Mouse (Mus musculus): ENCODE measurements at regions not wholly inside any gene's neighbourhood (a gene's known extent, or its start where the extent isn't known, plus 50 kb on each side); places are given as distances from the start of the nearest gene placed in this dataset.
"Not testable (repeated sequence)": the region's sequence is repeated elsewhere in the genome, so short reads cannot be mapped to it uniquely, and the experiment has no call there.

DNA sequence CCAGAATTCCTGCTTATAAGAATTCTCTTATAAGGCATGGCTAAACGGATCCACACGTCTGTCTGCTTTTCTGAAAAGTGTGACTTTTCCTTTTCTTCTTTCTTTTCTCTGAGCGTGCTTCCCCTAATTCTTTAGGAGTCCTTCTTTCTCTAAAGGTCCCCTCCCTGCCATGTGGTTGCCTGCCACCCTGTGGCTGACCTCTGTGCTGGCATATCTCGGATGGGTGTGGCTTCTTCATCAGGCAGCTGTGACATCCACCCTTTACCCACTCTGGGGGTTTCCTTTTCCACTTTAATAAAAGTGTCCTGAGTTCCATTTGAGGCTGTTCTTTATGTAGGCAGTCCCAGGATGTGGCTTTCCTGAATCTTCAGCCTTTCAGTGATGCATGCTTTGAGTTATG is 280.7 kb downstream of the Diras2 start:
- H3K36me3 ChIP-seq (ENCODE audit: control insufficient read depth, insufficient read depth, low read length), result no peaks in the 10 kb centered on the region
- H3K27me3 ChIP-seq (ENCODE audit: control insufficient read depth, insufficient read depth, low read length), result no peaks in the 10 kb centered on the region
- H3K4me2 ChIP-seq (ENCODE audit: low read depth, low read length, severe bottlenecking), result no peak overlapping the region
- H3K9ac ChIP-seq (ENCODE audit: low read length), result no peak overlapping the region
- no peak overlapping the region for H3K4me3 ChIP-seq (ENCODE audit: low read depth, low read length)
- DNase-seq (ENCODE audit: low spot score), result no peak
- no peak for ATAC-seq (replicated peaks; ENCODE audit: low FRiP score)
- no peak overlapping the region for H3K27ac ChIP-seq (ENCODE audit: low read depth, low read length)
- WGBS, result 66% methylated on average over 4 of the region's 4 CpGs
- no peaks in the 10 kb centered on the region for H3K9me3 ChIP-seq (ENCODE audit: control insufficient read depth, low read length)
- no peaks in the 10 kb centered on the region for H3K4me1 ChIP-seq (replicated peaks; ENCODE audit: control insufficient read depth, insufficient read depth, low read length)

DNA sequence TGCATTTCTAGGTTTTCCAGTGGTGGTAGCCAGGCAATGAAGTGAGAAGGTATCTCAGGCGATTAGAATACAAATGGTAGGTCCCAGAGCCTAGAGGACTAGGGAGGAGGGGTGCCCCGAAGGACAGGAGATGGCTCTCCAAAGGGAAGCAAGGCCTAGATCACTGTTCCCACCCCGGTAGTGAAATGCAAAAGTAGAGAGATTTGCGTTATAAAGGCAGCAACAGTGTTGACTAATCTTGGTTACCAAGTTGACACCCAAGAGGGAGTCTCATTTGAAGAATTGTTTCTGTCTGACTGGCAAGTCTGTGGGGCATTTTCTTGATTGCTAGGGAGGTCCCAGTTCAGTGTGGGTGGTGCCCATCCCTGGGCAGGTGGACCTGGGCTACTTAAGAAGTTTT is 278.8 kb downstream of the Diras2 start:
- H3K4me2 ChIP-seq (ENCODE audit: low read depth, low read length, severe bottlenecking), result no peak overlapping the region
- H3K27me3 ChIP-seq (ENCODE audit: control insufficient read depth, insufficient read depth, low read length), result no peaks in the 10 kb centered on the region
- no peak overlapping the region for H3K4me3 ChIP-seq (ENCODE audit: low read depth, low read length)
- 59% methylated on average over 4 of the region's 4 CpGs for WGBS
- H3K27ac ChIP-seq (ENCODE audit: low read depth, low read length), result no peak overlapping the region
- DNase-seq (ENCODE audit: low spot score) (no peak), ATAC-seq (replicated peaks; ENCODE audit: low FRiP score) (no peak)
- no peak overlapping the region for H3K9ac ChIP-seq (ENCODE audit: low read length)
- H3K36me3 ChIP-seq (ENCODE audit: control insufficient read depth, insufficient read depth, low read length), result no peaks in the 10 kb centered on the region
- H3K4me1 ChIP-seq (replicated peaks; ENCODE audit: control insufficient read depth, insufficient read depth, low read length), result no peaks in the 10 kb centered on the region
- no peaks in the 10 kb centered on the region for H3K9me3 ChIP-seq (ENCODE audit: control insufficient read depth, low read length)

DNA sequence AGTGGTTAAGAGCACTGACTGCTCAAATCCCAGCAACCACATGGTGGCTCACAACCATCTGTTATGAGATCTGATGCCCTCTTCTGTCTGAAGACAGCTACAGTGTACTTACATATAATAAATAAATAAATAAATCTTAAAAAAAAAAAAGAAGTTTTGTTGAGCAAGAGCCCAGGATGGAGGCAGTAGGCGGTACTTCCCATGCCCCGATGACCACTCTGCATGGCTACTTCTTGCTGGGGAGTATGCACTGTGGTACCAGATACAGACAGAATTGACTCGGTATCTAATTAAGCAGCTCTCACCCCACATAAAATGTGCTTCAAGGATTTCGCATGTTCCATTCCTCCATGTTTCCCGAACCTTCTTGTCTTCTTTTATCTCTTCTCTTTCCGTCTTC is 278.4 kb downstream of the Diras2 start:
- H3K27me3 ChIP-seq (ENCODE audit: control insufficient read depth, insufficient read depth, low read length); ATAC-seq (replicated peaks; ENCODE audit: low FRiP score); H3K27ac ChIP-seq (ENCODE audit: low read depth, low read length): not testable (repeated sequence)

DNA sequence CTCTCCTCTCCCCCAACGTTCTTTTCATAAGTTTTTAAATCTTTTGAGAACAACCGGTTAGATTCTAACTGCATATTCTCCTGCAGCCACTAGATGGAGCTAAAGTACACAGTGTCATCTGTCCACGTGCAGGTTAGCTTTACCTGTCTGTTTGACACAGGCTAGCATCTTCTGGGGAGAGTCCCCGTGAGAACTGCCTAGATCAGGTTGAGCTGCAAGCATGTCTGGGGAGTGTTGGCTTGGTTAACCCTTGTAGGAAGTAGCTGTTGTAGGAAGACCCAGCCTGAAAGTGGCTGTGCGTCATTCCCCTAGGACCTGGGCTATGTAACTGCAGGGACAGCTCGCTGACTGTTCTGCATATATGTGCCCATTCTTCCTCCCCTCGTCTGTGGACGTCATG is 277.9 kb downstream of the Diras2 start:
- no peaks in the 10 kb centered on the region for H3K36me3 ChIP-seq (ENCODE audit: control insufficient read depth, insufficient read depth, low read length)
- H3K4me2 ChIP-seq (ENCODE audit: low read depth, low read length, severe bottlenecking), result no peak overlapping the region
- 34% methylated on average over 8 of the region's 8 CpGs for WGBS
- no peak overlapping the region for H3K9ac ChIP-seq (ENCODE audit: low read length)
- H3K27me3 ChIP-seq (ENCODE audit: control insufficient read depth, insufficient read depth, low read length), result no peaks in the 10 kb centered on the region
- H3K27ac ChIP-seq (ENCODE audit: low read depth, low read length), result no peak overlapping the region
- H3K4me1 ChIP-seq (replicated peaks; ENCODE audit: control insufficient read depth, insufficient read depth, low read length), result no peaks in the 10 kb centered on the region
- no peak overlapping the region for H3K4me3 ChIP-seq (ENCODE audit: low read depth, low read length)
- ATAC-seq (replicated peaks; ENCODE audit: low FRiP score) (no peak), DNase-seq (ENCODE audit: low spot score) (peak; percentile 56)
- H3K9me3 ChIP-seq (ENCODE audit: control insufficient read depth, low read length), result no peaks in the 10 kb centered on the region

More for the DNA sequence above, 278.4 kb downstream of the Diras2 start:
- WGBS, result 36% methylated on average over 6 of the region's 6 CpGs
- not testable (repeated sequence) for H3K36me3 ChIP-seq (ENCODE audit: control insufficient read depth, insufficient read depth, low read length); H3K9ac ChIP-seq (ENCODE audit: low read length); DNase-seq (ENCODE audit: low spot score); H3K4me2 ChIP-seq (ENCODE audit: low read depth, low read length, severe bottlenecking); H3K9me3 ChIP-seq (ENCODE audit: control insufficient read depth, low read length); H3K4me1 ChIP-seq (replicated peaks; ENCODE audit: control insufficient read depth, insufficient read depth, low read length); H3K4me3 ChIP-seq (ENCODE audit: low read depth, low read length)

DNA sequence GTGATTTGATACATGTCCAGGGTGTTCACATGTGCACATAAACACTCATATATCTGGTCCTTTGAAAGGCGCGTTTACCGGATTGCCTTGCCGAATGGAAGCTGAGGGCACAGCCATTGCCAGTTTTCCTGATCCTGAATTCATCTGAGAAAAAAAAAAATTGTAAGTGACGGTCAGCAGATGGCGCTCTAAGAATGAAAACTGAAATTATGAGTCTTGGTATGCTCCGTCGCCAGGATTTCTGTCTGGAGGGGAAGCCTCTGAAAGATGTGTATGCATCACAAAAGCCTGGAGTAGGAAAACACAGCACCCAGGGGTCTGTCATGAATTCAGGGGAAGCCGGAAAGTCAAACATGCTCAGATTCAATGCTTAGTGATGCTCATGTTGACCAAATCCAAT is 276.9 kb downstream of the Diras2 start:
- ATAC-seq (replicated peaks; ENCODE audit: low FRiP score) (no peak), DNase-seq (ENCODE audit: low spot score) (peak; percentile 67)
- H3K9me3 ChIP-seq (ENCODE audit: control insufficient read depth, low read length), result no peaks in the 10 kb centered on the region
- H3K4me2 ChIP-seq (ENCODE audit: low read depth, low read length, severe bottlenecking), result no peak overlapping the region
- no peaks in the 10 kb centered on the region for H3K4me1 ChIP-seq (replicated peaks; ENCODE audit: control insufficient read depth, insufficient read depth, low read length)
- WGBS, result 19% methylated on average over 9 of the region's 9 CpGs
- H3K4me3 ChIP-seq (ENCODE audit: low read depth, low read length), result no peak overlapping the region
- no peaks in the 10 kb centered on the region for H3K36me3 ChIP-seq (ENCODE audit: control insufficient read depth, insufficient read depth, low read length)
- no peaks in the 10 kb centered on the region for H3K27me3 ChIP-seq (ENCODE audit: control insufficient read depth, insufficient read depth, low read length)
- no peak overlapping the region for H3K9ac ChIP-seq (ENCODE audit: low read length)
- H3K27ac ChIP-seq (ENCODE audit: low read depth, low read length), result no peak overlapping the region

DNA sequence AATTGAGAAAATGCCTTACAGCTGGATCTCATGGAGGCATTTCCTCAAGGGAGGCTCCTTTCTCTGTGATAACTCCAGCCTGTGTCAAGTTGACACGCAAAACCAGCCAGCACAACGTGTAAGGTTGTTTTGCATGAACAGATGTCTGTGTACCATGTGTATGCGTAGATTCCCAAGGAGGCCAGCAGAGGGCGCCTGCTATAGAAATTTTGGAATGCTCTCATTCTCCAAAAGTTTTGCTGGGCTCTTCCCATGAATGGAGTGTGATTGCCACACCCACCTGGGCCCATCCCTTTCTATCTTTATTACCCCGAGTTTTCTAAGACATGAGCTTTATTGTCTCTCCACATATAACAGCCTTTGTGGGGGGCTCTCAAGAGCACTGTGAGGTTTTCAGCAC is 275.4 kb downstream of the Diras2 start:
- no peak for ATAC-seq (replicated peaks; ENCODE audit: low FRiP score)
- 72% methylated on average over 5 of the region's 5 CpGs for WGBS

DNA sequence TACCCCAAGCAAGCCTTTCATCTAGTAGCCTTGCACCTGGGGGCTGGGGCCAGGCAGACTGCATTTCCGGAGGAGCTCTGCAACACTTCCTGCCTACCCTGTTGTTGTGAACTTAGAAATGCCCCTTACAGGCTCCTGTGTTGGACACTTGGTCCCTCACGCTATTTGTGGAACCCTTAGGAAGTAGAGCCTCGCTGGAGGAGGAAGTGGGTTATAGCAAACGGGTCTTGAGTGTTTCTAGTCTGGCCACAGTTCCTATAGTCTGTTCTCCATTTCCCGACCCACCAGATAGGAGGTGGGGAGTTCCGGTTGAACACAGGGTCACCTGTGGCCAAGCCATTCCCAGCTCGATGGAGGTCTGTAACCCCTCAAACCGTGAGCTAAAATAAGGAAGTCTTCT is 272.7 kb downstream of the Diras2 start:
- H3K36me3 ChIP-seq (ENCODE audit: control insufficient read depth, insufficient read depth, low read length), result no peaks in the 10 kb centered on the region
- H3K4me3 ChIP-seq (ENCODE audit: low read depth, low read length), result no peak overlapping the region
- H3K4me2 ChIP-seq (ENCODE audit: low read depth, low read length, severe bottlenecking), result no peak overlapping the region
- ATAC-seq (replicated peaks; ENCODE audit: low FRiP score) (no peak), DNase-seq (ENCODE audit: low spot score) (no peak)
- no peaks in the 10 kb centered on the region for H3K4me1 ChIP-seq (replicated peaks; ENCODE audit: control insufficient read depth, insufficient read depth, low read length)
- no peaks in the 10 kb centered on the region for H3K27me3 ChIP-seq (ENCODE audit: control insufficient read depth, insufficient read depth, low read length)
- 86% methylated on average over 8 of the region's 8 CpGs for WGBS
- H3K9me3 ChIP-seq (ENCODE audit: control insufficient read depth, low read length), result no peaks in the 10 kb centered on the region
- no peak overlapping the region for H3K27ac ChIP-seq (ENCODE audit: low read depth, low read length)
- no peak overlapping the region for H3K9ac ChIP-seq (ENCODE audit: low read length)

More for the DNA sequence above, 275.4 kb downstream of the Diras2 start:
- no peak overlapping the region for H3K4me2 ChIP-seq (ENCODE audit: low read depth, low read length, severe bottlenecking)
- H3K36me3 ChIP-seq (ENCODE audit: control insufficient read depth, insufficient read depth, low read length), result no peaks in the 10 kb centered on the region
- H3K27ac ChIP-seq (ENCODE audit: low read depth, low read length), result no peak overlapping the region
- no peak overlapping the region for H3K4me3 ChIP-seq (ENCODE audit: low read depth, low read length)
- peak; percentile 62 for DNase-seq (ENCODE audit: low spot score)
- H3K27me3 ChIP-seq (ENCODE audit: control insufficient read depth, insufficient read depth, low read length), result no peaks in the 10 kb centered on the region
- H3K9me3 ChIP-seq (ENCODE audit: control insufficient read depth, low read length), result no peaks in the 10 kb centered on the region
- no peak overlapping the region for H3K9ac ChIP-seq (ENCODE audit: low read length)
- no peaks in the 10 kb centered on the region for H3K4me1 ChIP-seq (replicated peaks; ENCODE audit: control insufficient read depth, insufficient read depth, low read length)

DNA sequence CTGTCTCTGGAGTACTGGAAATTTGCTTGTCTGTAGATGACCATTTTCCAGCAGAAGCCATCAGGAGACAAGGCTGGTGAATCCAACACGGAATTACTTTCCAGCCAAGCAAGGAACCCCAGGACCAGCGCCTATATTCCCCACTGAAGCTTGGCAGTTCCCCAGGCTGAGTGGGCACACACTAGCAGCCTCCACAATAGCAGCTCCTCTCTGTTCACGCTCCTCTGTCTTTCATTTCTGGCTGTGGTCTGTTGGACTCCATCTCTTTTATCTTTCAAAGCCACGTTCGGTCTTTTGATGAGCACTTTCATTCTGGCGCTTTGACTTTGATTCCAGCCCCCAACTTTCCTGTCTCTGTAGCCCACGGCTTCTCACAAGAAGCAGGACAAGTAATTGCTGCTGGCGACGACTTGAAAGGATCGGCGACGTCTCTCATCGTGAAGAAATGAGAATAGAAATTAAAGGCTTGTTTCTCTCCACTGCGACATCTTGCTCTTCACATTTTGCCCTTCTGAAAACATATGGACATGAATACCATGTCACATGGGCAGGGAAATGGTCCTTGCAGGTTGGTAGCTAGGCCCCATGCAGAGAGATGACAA is 268.0 kb downstream of the Diras2 start:
- Histone ChIP-seq H3K9me3 (ENCODE audit: control insufficient read depth, low read length) (no peaks in the 10 kb centered on the region), H3K27ac (ENCODE audit: low read depth, low read length) (no peak overlapping the region), H3K4me1 (replicated peaks; ENCODE audit: control insufficient read depth, insufficient read depth, low read length) (no peaks in the 10 kb centered on the region), H3K36me3 (ENCODE audit: control insufficient read depth, insufficient read depth, low read length) (no peaks in the 10 kb centered on the region), H3K4me3 (ENCODE audit: low read depth, low read length) (no peak overlapping the region), H3K27me3 (ENCODE audit: control insufficient read depth, insufficient read depth, low read length) (no peaks in the 10 kb centered on the region), H3K9ac (ENCODE audit: low read length) (no peak overlapping the region), H3K4me2 (ENCODE audit: low read depth, low read length, severe bottlenecking) (no peak overlapping the region)
- no peak for ATAC-seq (replicated peaks; ENCODE audit: low FRiP score)
- 89% methylated on average over 14 of the region's 14 CpGs for WGBS
- no peak for DNase-seq (ENCODE audit: low spot score)

DNA sequence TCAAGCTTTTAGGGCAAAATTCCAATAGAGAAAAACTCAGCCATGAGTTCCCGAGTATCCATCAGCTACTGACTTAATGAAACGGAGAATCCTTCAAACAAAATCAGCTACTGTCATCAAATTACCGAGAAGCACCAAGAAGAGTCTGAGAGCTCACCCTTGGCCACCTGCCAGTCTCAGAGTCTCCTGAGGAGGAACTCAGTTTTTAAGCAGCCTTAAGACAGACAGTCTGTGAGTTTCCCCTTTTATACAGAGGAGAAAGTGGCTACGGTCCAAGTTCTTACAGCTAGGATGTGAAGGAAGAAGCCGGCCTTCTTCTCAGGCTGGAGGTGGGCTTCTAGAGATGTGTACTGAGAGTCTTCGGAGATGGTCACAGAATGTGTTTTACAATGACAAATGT is 262.8 kb downstream of the Diras2 start:
- WGBS, result 90% methylated on average over 6 of the region's 6 CpGs

More for the DNA sequence above, 262.8 kb downstream of the Diras2 start:
- Histone ChIP-seq H3K4me1 (replicated peaks; ENCODE audit: control insufficient read depth, insufficient read depth, low read length) (no peaks in the 10 kb centered on the region), H3K4me2 (ENCODE audit: low read depth, low read length, severe bottlenecking) (no peak overlapping the region), H3K36me3 (ENCODE audit: control insufficient read depth, insufficient read depth, low read length) (no peaks in the 10 kb centered on the region), H3K9me3 (ENCODE audit: control insufficient read depth, low read length) (no peaks in the 10 kb centered on the region), H3K27me3 (ENCODE audit: control insufficient read depth, insufficient read depth, low read length) (no peaks in the 10 kb centered on the region), H3K27ac (ENCODE audit: low read depth, low read length) (no peak overlapping the region), H3K9ac (ENCODE audit: low read length) (no peak overlapping the region), H3K4me3 (ENCODE audit: low read depth, low read length) (no peak overlapping the region)
- DNase-seq (ENCODE audit: low spot score), result no peak
- no peak for ATAC-seq (replicated peaks; ENCODE audit: low FRiP score)
